Mouse (Mus musculus): Measurements from ENCODE around the gene Bcl6b. TPM values are rescaled to one million over a fixed set of nuclear protein-coding genes. Genes with fewer than 3 reads are reported as not detected.

Gene Bcl6b
- polyA plus RNA-seq, 1 experiment from 2014 or later, result 11.9 TPM

MicroRNAs within 50 kb of the gene (microRNA counts, 519-probe panel; counts per million panel counts)
- 2,180 counts per million, percentile 3 among the panel's probes with 10 or more counts for microRNA mmu-miR-195
- 32.2 counts per million for microRNA mmu-miR-497

Small RNAs within 50 kb of the gene (microRNA-seq; reads per million reads assigned to microRNA genes)
- gene Mir195a (ENCODE audit: borderline number of aligned reads) (670 reads per million, percentile 82 among the genes with 10 or more reads in this experiment), gene Mir497 (ENCODE audit: borderline number of aligned reads) (not detected), gene Mir497b (ENCODE audit: borderline number of aligned reads) (not detected)

Other genes with a start within 250 kb of the Bcl6b start
- 20.3 and 22.2 TPM in 2 replicates for gene Ctdnep1, start 248.6 kb downstream of the Bcl6b start, polyA plus RNA-seq (2014; fragmentation: Nextera tagmentation; extraction: Ambion mirVana)
- 120 and 130 TPM in 2 replicates for gene Elp5, start 247.3 kb downstream of the Bcl6b start, polyA plus RNA-seq (2014; fragmentation: Nextera tagmentation; extraction: Ambion mirVana)
- 481 and 489 TPM in 2 replicates for gene Gabarap, start 238.7 kb downstream of the Bcl6b start, polyA plus RNA-seq (2014; fragmentation: Nextera tagmentation; extraction: Ambion mirVana)
- gene Phf23, start 234.0 kb downstream of the Bcl6b start, polyA plus RNA-seq (2014; fragmentation: Nextera tagmentation; extraction: Ambion mirVana), result 27.3 and 29.9 TPM in 2 replicates
- gene Dvl2, start 229.2 kb downstream of the Bcl6b start, polyA plus RNA-seq (2014; fragmentation: Nextera tagmentation; extraction: Ambion mirVana), result 18.6 and 18.9 TPM in 2 replicates
- 94.1 and 111 TPM in 2 replicates for gene Acadvl, start 214.4 kb downstream of the Bcl6b start, polyA plus RNA-seq (2014; fragmentation: Nextera tagmentation; extraction: Ambion mirVana)
- gene Dlg4, start 212.9 kb downstream of the Bcl6b start, polyA plus RNA-seq (2014; fragmentation: Nextera tagmentation; extraction: Ambion mirVana), result 10.2 and 10.4 TPM in 2 replicates
- 0.13 TPM in 1 of 2 replicates, not detected in the other for gene Asgr1, start 175.7 kb downstream of the Bcl6b start, polyA plus RNA-seq (2014; fragmentation: Nextera tagmentation; extraction: Ambion mirVana)
- 0.57 TPM in 1 of 2 replicates, not detected in the other for gene Asgr2, start 137.2 kb downstream of the Bcl6b start, polyA plus RNA-seq (2014; fragmentation: Nextera tagmentation; extraction: Ambion mirVana)
- gene Mgl2, start 99.5 kb downstream of the Bcl6b start, polyA plus RNA-seq (2014; fragmentation: Nextera tagmentation; extraction: Ambion mirVana), result 0.17 and 0.29 TPM in 2 replicates
- not detected in 2 replicates for gene Clec10a, start 73.6 kb downstream of the Bcl6b start, polyA plus RNA-seq (2014; fragmentation: Nextera tagmentation; extraction: Ambion mirVana)
- gene Slc16a11, start 17.0 kb downstream of the Bcl6b start, polyA plus RNA-seq (2014; fragmentation: Nextera tagmentation; extraction: Ambion mirVana), result 0.36 and 0.39 TPM in 2 replicates
- 7.6 and 7.8 TPM in 2 replicates for gene Slc16a13, start 8.7 kb downstream of the Bcl6b start, polyA plus RNA-seq (2014; fragmentation: Nextera tagmentation; extraction: Ambion mirVana)
- 129 and 132 TPM in 2 replicates for gene 0610010K14Rik, start 8.1 kb upstream of the Bcl6b start, polyA plus RNA-seq (2014; fragmentation: Nextera tagmentation; extraction: Ambion mirVana)
- 7.7 and 9.3 TPM in 2 replicates for gene Gm21988, start 10.0 kb upstream of the Bcl6b start, polyA plus RNA-seq (2014; fragmentation: Nextera tagmentation; extraction: Ambion mirVana)
- 170 and 183 TPM in 2 replicates for gene Rnasek, start 10.0 kb upstream of the Bcl6b start, polyA plus RNA-seq (2014; fragmentation: Nextera tagmentation; extraction: Ambion mirVana)
- gene Alox12, start 25.6 kb upstream of the Bcl6b start, polyA plus RNA-seq (2014; fragmentation: Nextera tagmentation; extraction: Ambion mirVana), result 5.8 and 6.1 TPM in 2 replicates
- gene Alox12e, start 92.8 kb upstream of the Bcl6b start, polyA plus RNA-seq (2014; fragmentation: Nextera tagmentation; extraction: Ambion mirVana), result 0.11 TPM in 1 of 2 replicates, not detected in the other
- gene Alox15, start 122.2 kb upstream of the Bcl6b start, polyA plus RNA-seq (2014; fragmentation: Nextera tagmentation; extraction: Ambion mirVana), result 0.06 TPM in 1 of 2 replicates, not detected in the other
- gene Pelp1, start 180.2 kb upstream of the Bcl6b start, polyA plus RNA-seq (2014; fragmentation: Nextera tagmentation; extraction: Ambion mirVana), result 22.1 and 27.5 TPM in 2 replicates
- gene Arrb2, start 202.8 kb upstream of the Bcl6b start, polyA plus RNA-seq (2014; fragmentation: Nextera tagmentation; extraction: Ambion mirVana), result 11.6 and 12.9 TPM in 2 replicates
- gene Med11, start 222.1 kb upstream of the Bcl6b start, polyA plus RNA-seq (2014; fragmentation: Nextera tagmentation; extraction: Ambion mirVana), result 28.6 and 31.2 TPM in 2 replicates
- 1.1 and 1.9 TPM in 2 replicates for gene Zmynd15, start 229.6 kb upstream of the Bcl6b start, polyA plus RNA-seq (2014; fragmentation: Nextera tagmentation; extraction: Ambion mirVana)
- 6.2 and 7.3 TPM in 2 replicates for gene Cxcl16, start 230.2 kb upstream of the Bcl6b start, polyA plus RNA-seq (2014; fragmentation: Nextera tagmentation; extraction: Ambion mirVana)

Data from heart, embryonic 11.5 days (tissue).